Mouse (Mus musculus) intestine, embryonic 16.5 days (tissue): ENCODE data around the gene Snurf. TPM values are rescaled to one million over a fixed set of nuclear protein-coding genes. Genes with fewer than 3 reads are reported as not detected.

ENCODE experiments used
- polyA plus RNA-seq: library from polyadenylated mRNA; unstranded; fragments of >200 nt; fragmentation: Nextera tagmentation; extraction: Ambion mirVana; gene quantifications from 2 replicates; pipeline ENCODE4 v1.2.1, GENCODE M21; 2015

Snurf gene
- polyA plus RNA-seq, 1 experiment from 2014 or later = 35.5 TPM

Other genes with a start within 250 kb of the Snurf start
- gene Gm38393, start within 50 bp of the Snurf start, polyA plus RNA-seq = 0.18 and 0.33 TPM in 2 replicates
- 39.3 and 44.4 TPM in 2 replicates for gene Snrpn, start 135.2 kb upstream of the Snurf start, polyA plus RNA-seq